Mouse (Mus musculus) midbrain, embryonic 15.5 days (tissue): ENCODE measurements around the gene Kpna1. TPM values are rescaled to one million over a fixed set of nuclear protein-coding genes. Genes with fewer than 3 reads are reported as not detected.

ENCODE experiments used
- ATAC-seq: fragments of 200-750 bp; cut with Nextera tagmentation; replicated peaks from 2 replicates; pipeline ENCODE4 v1.8.0; 2017; ENCODE audit warnings: moderate TSS enrichment
- H3K27ac ChIP-seq: fragments of 300-500 bp; sonication (generic); 2 replicates; pipeline ENCODE4 v1.5.1; 2015; ENCODE audit warnings: mild to moderate bottlenecking, inconsistent platforms
- H3K27me3 ChIP-seq: fragments of 300-500 bp; sonication (generic); replicated peaks from 2 replicates; pipeline ENCODE4 v1.6.1; 2015; ENCODE audit warnings: inconsistent platforms
- H3K36me3 ChIP-seq: fragments of 300-500 bp; sonication (generic); replicated peaks from 2 replicates; pipeline ENCODE4 v1.6.1; 2015; ENCODE audit warnings: inconsistent platforms
- H3K4me1 ChIP-seq: fragments of 300-500 bp; sonication (generic); 2 replicates; pipeline ENCODE4 v1.6.1; 2015; ENCODE audit warnings: inconsistent platforms
- H3K4me2 ChIP-seq: fragments of 300-500 bp; sonication (generic); 2 replicates; pipeline ENCODE4 v1.6.1; 2015; ENCODE audit warnings: inconsistent platforms, mild to moderate bottlenecking, moderate library complexity
- H3K4me3 ChIP-seq: fragments of 300-500 bp; sonication (generic); 2 replicates; pipeline ENCODE4 v1.5.1; 2015; ENCODE audit warnings: mild to moderate bottlenecking, inconsistent platforms
- H3K9ac ChIP-seq: fragments of 300-500 bp; sonication (generic); 2 replicates; pipeline ENCODE4 v1.6.1; 2015; ENCODE audit warnings: mild to moderate bottlenecking, inconsistent platforms
- H3K9me3 ChIP-seq: fragments of 300-500 bp; sonication (generic); 2 replicates; pipeline ENCODE4 v1.6.1; 2016; ENCODE audit warnings: inconsistent platforms
- WGBS: fragments of 180-500 bp; shearing (Covaris S2); methylation state at CpG from one replicate; pipeline ENCODE4 v1.1.7; 2015; ENCODE audit warnings: mixed read lengths; 5-methylcytosine and 5-hydroxymethylcytosine counted together
- polyA plus RNA-seq: library from polyadenylated mRNA; unstranded; fragments of >200 nt; fragmentation: Nextera tagmentation; extraction: Ambion mirVana; gene quantifications from 2 replicates; pipeline ENCODE4 v1.2.1, GENCODE M21; 2015

The Kpna1 gene
- polyA plus RNA-seq, 1 experiment from 2014 or later = 83.1 TPM

DNA sequence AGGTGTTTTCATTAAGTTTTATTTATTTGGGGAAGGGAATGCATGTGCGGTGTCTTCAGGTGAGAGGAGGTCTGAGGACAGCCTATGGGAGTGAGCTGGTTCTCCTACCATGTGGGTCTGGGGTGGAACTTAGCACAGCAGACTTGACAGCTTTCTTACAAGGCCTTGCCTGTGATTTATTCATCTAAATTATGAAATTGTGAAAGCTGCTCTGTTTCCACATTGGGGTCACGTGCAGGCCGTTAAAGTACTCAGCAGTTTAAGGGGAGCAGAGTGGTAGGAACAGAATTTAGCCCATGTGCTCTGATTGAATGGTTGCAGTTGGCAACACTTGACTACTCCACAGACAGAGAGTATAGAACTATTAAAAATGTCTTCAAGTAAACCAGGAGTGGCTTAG lies 101.4 kb downstream of the Kpna1 start:
- H3K36me3 ChIP-seq = peaks cover 2% of the 10 kb centered on the region; the same call in 1 of the 2 replicates
- H3K27me3 ChIP-seq = no peaks in the 10 kb centered on the region
- H3K4me3 ChIP-seq = no peak overlapping the region
- no peak overlapping the region for H3K4me2 ChIP-seq
- no peak for ATAC-seq
- H3K9me3 ChIP-seq = no peaks in the 10 kb centered on the region
- no peak overlapping the region for H3K27ac ChIP-seq
- no peaks in the 10 kb centered on the region for H3K4me1 ChIP-seq
- no peak overlapping the region for H3K9ac ChIP-seq
- WGBS = 96% methylated on average over 3 of the region's 3 CpGs

Other genes starting within 250 kb of the Kpna1 start
- gene Dirc2, start 209.4 kb upstream of the Kpna1 start, polyA plus RNA-seq = 31.4 TPM in 2 replicates
- gene Hspbap1, start 208.4 kb upstream of the Kpna1 start, polyA plus RNA-seq = 17.2 and 18.5 TPM in 2 replicates
- 0.49 and 0.72 TPM in 2 replicates for gene Parp14, start 107.2 kb upstream of the Kpna1 start, polyA plus RNA-seq
- gene Parp9, start 40.3 kb upstream of the Kpna1 start, polyA plus RNA-seq = 1.8 and 2.6 TPM in 2 replicates
- 1.5 and 1.8 TPM in 2 replicates for gene Dtx3l, start 39.6 kb upstream of the Kpna1 start, polyA plus RNA-seq
- 13.0 and 13.2 TPM in 2 replicates for gene Wdr5b, start 62.4 kb downstream of the Kpna1 start, polyA plus RNA-seq
- gene Fam162a, start 92.8 kb downstream of the Kpna1 start, polyA plus RNA-seq = 128 and 129 TPM in 2 replicates
- 27.4 and 27.6 TPM in 2 replicates for gene Ccdc58, start 92.9 kb downstream of the Kpna1 start, polyA plus RNA-seq
- not detected in 2 replicates for gene Csta1, start 152.5 kb downstream of the Kpna1 start, polyA plus RNA-seq
- gene Stfa2l1, start 178.1 kb downstream of the Kpna1 start, polyA plus RNA-seq = not detected in 2 replicates
- gene Gm5483, start 205.5 kb downstream of the Kpna1 start, polyA plus RNA-seq = 1.1 TPM in 1 of 2 replicates, not detected in the other
- not detected in 2 replicates for gene Gm5416, start 231.7 kb downstream of the Kpna1 start, polyA plus RNA-seq
- not detected in 2 replicates for gene 2010005H15Rik, start 242.7 kb downstream of the Kpna1 start, polyA plus RNA-seq